ENCODE assay signal across 8 mouse cellular contexts in genomic region chr12:76081557-76082211, GRCm38 (mm10).
DNase-seq lines count a peak whose midpoint lies in the region; ATAC-seq lines count a peak whose summit lies in the region.

No protein-coding gene starts in this region.

- WGBS in kidney, embryonic 15.5 days: 6% methylated on average over 22 of the region's 22 CpGs
- 6% methylated on average over 22 of the region's 22 CpGs for WGBS in midbrain, embryonic 12.5 days

- H3K9me3 ChIP-seq in kidney, embryonic 15.5 days (replicated peaks): no peaks in the 10 kb centered on the region
- no peaks in the 10 kb centered on the region for H3K9me3 ChIP-seq in midbrain, embryonic 12.5 days

- peaks cover 15% of the 10 kb centered on the region for H3K36me3 ChIP-seq in kidney, embryonic 15.5 days
- peaks cover 17% of the 10 kb centered on the region for H3K36me3 ChIP-seq in midbrain, embryonic 12.5 days

- H3K27me3 ChIP-seq in kidney, embryonic 15.5 days: no peaks in the 10 kb centered on the region
- no peaks in the 10 kb centered on the region for H3K27me3 ChIP-seq in midbrain, embryonic 12.5 days

- peak; percentile 79 for ATAC-seq in kidney, embryonic 15.5 days (replicated peaks; ENCODE audit: low FRiP score)
- ATAC-seq in midbrain, embryonic 12.5 days (ENCODE audit: low FRiP score, low read depth): peak; percentile 92

- peak overlapping the region; percentile 34 for H3K4me3 ChIP-seq in kidney, embryonic 15.5 days (replicated peaks)
- H3K4me3 ChIP-seq in midbrain, embryonic 12.5 days: peak overlapping the region; percentile 39

- H3K4me1 ChIP-seq in kidney, embryonic 15.5 days: peaks cover 34% of the 10 kb centered on the region
- H3K4me1 ChIP-seq in midbrain, embryonic 12.5 days: peaks cover 13% of the 10 kb centered on the region

- peak overlapping the region; percentile 29 for H3K9ac ChIP-seq in kidney, embryonic 15.5 days
- peak overlapping the region; percentile 50 for H3K9ac ChIP-seq in midbrain, embryonic 12.5 days (replicated peaks)

- DNase-seq in kidney, adult 9 months: no peak
- peak; percentile 89 to 94 for DNase-seq in cerebellum, adult 18-20 months
- peak; percentile 59 for DNase-seq in forelimb bud, embryonic 11.5 days (ENCODE audit: low read depth, low spot score)
- DNase-seq in layer of hippocampus, postnatal 14 days (ENCODE audit: low spot score in 2 of 2): peak; percentile 77 to 80
- peak; percentile 66 for DNase-seq in testis, postnatal 10 days (ENCODE audit: low spot score)
- no peak for DNase-seq in spleen, postnatal 4 days (ENCODE audit: low spot score in 2 of 2)

- H3K4me2 ChIP-seq in kidney, embryonic 15.5 days: peak overlapping the region; percentile 61
- H3K4me2 ChIP-seq in midbrain, embryonic 12.5 days (replicated peaks): peak overlapping the region; percentile 49

- H3K27ac ChIP-seq in kidney, embryonic 15.5 days: 0 out of 2 replicates have a peak overlapping the region, but pooled peaks have one; percentile 2
- peak overlapping the region; percentile 70 for H3K27ac ChIP-seq in midbrain, embryonic 12.5 days (replicated peaks)

Comparison
In these comparisons a context has a peak if more than half of its experiments do, and no peak if none do; other contexts are left out.
1. DNase-seq: peak in cerebellum, adult 18-20 months (2 of 2), forelimb bud, embryonic 11.5 days (single experiment), layer of hippocampus, postnatal 14 days (2 of 2) and testis, postnatal 10 days (single experiment); none in kidney, adult 9 months (single experiment) and spleen, postnatal 4 days (0 of 2).